Mouse (Mus musculus) right cerebral cortex, postnatal 25 days (tissue): Measurements from ENCODE around the gene Dock10.

Experiments
- DNase-seq: peaks from one replicate; pipeline ENCODE4 v3.0.0; 2022

The Dock10 gene

GRCm38 (mm10) chr1:80727403-80727802 is 30.9 kb downstream of the Dock10 start:
- DNase-seq = no peak

GRCm38 (mm10) chr1:80722647-80723046 is 35.7 kb downstream of the Dock10 start:
- DNase-seq = peak; percentile 33

- DNase-seq = no peak
These were observed 36.3 kb downstream of the Dock10 start for GRCm38 (mm10) chr1:80722001-80722400.

GRCm38 (mm10) chr1:80721181-80721580 is 37.1 kb downstream of the Dock10 start:
- no peak for DNase-seq

GRCm38 (mm10) chr1:80720146-80720545 is 38.2 kb downstream of the Dock10 start:
- DNase-seq = no peak

- DNase-seq = no peak
These were observed 38.9 kb downstream of the Dock10 start for GRCm38 (mm10) chr1:80719436-80719835.

- no peak for DNase-seq
These were observed 39.7 kb downstream of the Dock10 start for GRCm38 (mm10) chr1:80718666-80719065.

- no peak for DNase-seq
These were observed 42.4 kb downstream of the Dock10 start for GRCm38 (mm10) chr1:80715917-80716316.

GRCm38 (mm10) chr1:80713920-80714319 is 44.4 kb downstream of the Dock10 start:
- no peak for DNase-seq

- DNase-seq = no peak
These were observed 47.6 kb downstream of the Dock10 start for GRCm38 (mm10) chr1:80710607-80711261.

GRCm38 (mm10) chr1:80710097-80710541 is 48.2 kb downstream of the Dock10 start:
- no peak for DNase-seq

- DNase-seq = peak; percentile 8
These were observed 49.0 kb downstream of the Dock10 start for GRCm38 (mm10) chr1:80709299-80709698.

GRCm38 (mm10) chr1:80703279-80703678 is 55.0 kb downstream of the Dock10 start:
- no peak for DNase-seq

GRCm38 (mm10) chr1:80676004-80676673 is 82.2 kb downstream of the Dock10 start:
- no peak for DNase-seq

- DNase-seq = no peak
These were observed 86.6 kb downstream of the Dock10 start for GRCm38 (mm10) chr1:80671730-80672129.

- DNase-seq = no peak
These were observed 87.3 kb downstream of the Dock10 start for GRCm38 (mm10) chr1:80671056-80671455.

- DNase-seq = no peak
These were observed 87.9 kb downstream of the Dock10 start for GRCm38 (mm10) chr1:80670387-80670786.

GRCm38 (mm10) chr1:80665761-80666160 is 92.6 kb downstream of the Dock10 start:
- no peak for DNase-seq

GRCm38 (mm10) chr1:80665161-80665560 is 93.2 kb downstream of the Dock10 start:
- no peak for DNase-seq

GRCm38 (mm10) chr1:80661506-80662402 is 96.6 kb downstream of the Dock10 start:
- DNase-seq = no peak

GRCm38 (mm10) chr1:80659465-80660245 is 98.7 kb downstream of the Dock10 start:
- no peak for DNase-seq

GRCm38 (mm10) chr1:80656389-80656788 is 101.9 kb downstream of the Dock10 start:
- no peak for DNase-seq

GRCm38 (mm10) chr1:80655854-80656253 is 102.5 kb downstream of the Dock10 start:
- DNase-seq = no peak
